Mouse (Mus musculus): ENCODE data around the gene Olfr854.

Gene Olfr854

GRCm38 (mm10) chr9:19567282-19567681, at the start of gene Olfr854:
TSS of gene Olfr854 (minus strand) at chr9:19567382.
- no peak for DNase-seq (ENCODE audit: low read depth)

DNA sequence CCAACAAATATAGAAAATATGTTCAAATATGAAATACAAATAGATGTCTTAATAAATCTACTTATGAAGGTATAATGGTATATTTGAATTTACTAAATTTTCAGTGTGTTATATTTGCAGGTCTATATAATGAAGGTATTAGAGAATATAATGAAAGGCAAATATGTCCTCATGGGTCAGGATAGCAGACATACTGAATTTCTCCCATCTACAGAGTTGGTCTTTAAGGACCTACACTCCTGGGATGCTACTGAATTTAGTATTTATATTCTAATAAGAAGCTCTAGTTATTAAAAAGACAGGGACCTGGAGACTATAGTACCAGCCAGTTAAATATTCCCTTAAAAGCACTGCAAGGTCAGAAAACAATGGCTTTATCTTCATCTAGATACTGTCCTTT, 15.1 kb upstream of the Olfr854 start, which contains the start of gene Olfr855:
TSS of gene Olfr855 (plus strand) at position 301 of the 400 bp plus-strand sequence.
- no peak for DNase-seq (ENCODE audit: low read depth)

DNA sequence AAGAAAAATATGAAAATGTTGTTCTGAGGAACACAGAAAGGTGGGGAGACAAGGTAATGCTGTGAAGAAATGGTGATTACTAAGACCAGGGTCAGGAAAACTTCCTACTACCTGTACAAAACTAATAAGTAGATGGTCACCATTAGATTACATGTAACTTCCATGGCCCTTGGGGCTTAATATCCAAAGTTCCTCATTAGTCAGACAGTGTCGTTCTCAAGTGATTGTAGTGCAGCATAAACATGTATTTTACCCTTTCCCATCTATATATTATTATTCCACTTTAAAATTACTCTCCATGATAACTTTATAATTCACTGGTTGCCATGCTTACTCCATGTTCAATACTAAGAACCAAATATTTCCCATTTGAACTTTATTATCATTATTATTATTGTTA, 26.2 kb downstream of the Olfr854 start, which contains the start of gene Olfr853:
TSS of gene Olfr853 (minus strand) at position 101 of the 400 bp plus-strand sequence.
- no peak for DNase-seq (ENCODE audit: low read depth)

All from fibroblast of lung, adult 2 months (primary cell).